In the genomic region with DNA sequence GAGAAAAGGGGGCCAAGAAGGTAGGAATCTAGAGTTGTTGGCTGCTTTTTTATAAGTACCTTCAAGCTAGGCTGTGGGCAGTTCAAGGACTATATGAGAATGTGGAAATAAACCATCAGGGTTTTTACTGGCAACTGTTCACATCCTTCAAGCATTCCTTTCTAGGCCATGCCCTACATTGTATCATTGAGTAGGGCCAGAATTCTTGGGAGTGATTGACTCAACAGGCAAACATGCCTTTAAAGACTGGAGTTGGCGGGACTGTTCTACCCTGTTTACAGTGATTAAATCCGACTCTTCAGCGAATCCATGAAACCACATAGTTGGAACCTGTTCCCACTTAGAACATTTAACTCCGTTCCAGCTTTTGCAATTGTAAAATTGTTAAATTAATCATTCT, we compare ENCODE assay signal across 29 mouse cellular contexts.
DNase-seq lines count a peak whose midpoint lies in the region; TF ChIP-seq lines count a peak whose summit lies in the region.
"Had no signal": no experiment of that assay in that cellular context is flagged by ENCODE, and none has a peak within 500 bp of the region (broad histone marks: within the 10 kb centered on the region; RNA-seq: fewer than 3 reads in every experiment).

No protein-coding gene starts in this region.

- no peak overlapping the region for H3K4me3 ChIP-seq in embryonic fibroblast, embryonic 13.5 days (ENCODE audit: insufficient read depth, low read length)
- H3K4me3 ChIP-seq: embryonic facial prominence, embryonic 13.5 days; forebrain, embryonic 13.5 days; hindbrain, embryonic 13.5 days; limb, embryonic 10.5 days; limb, embryonic 15.5 days; liver, embryonic 15.5 days; megakaryocyte, embryonic 14.5 days; midbrain, embryonic 12.5 days; myocyte; neural tube, embryonic 12.5 days; stomach, embryonic 15.5 days had no signal

- H3K27ac ChIP-seq in embryonic fibroblast, embryonic 13.5 days (ENCODE audit: insufficient read depth, low read length): 0 out of 2 replicates have a peak overlapping the region, but pooled peaks have one; percentile 11
- H3K27ac ChIP-seq: embryonic facial prominence, embryonic 13.5 days; forebrain, embryonic 13.5 days; hindbrain, embryonic 13.5 days; limb, embryonic 10.5 days; limb, embryonic 15.5 days; liver, embryonic 15.5 days; midbrain, embryonic 12.5 days; neural tube, embryonic 12.5 days; stomach, embryonic 15.5 days had no signal

- H3K4me1 ChIP-seq in embryonic fibroblast, embryonic 13.5 days (ENCODE audit: control insufficient read depth, insufficient read depth, low read length): peaks cover 3% of the 10 kb centered on the region; the same call in 1 of the 2 replicates
- H3K4me1 ChIP-seq: forebrain, embryonic 13.5 days; liver, embryonic 15.5 days; megakaryocyte, embryonic 14.5 days; midbrain, embryonic 12.5 days; stomach, embryonic 15.5 days had no signal

- TF ChIP-seq POLR2A in embryonic fibroblast, embryonic 13.5 days (IDR thresholded peaks at IDR 0.05; ENCODE audit: low read depth, low read length): no peak

- peak; percentile 10 for DNase-seq in gastrocnemius, adult 18-20 months (ENCODE audit: low spot score)
- no peak for DNase-seq in gastrocnemius, adult 8-10 months (ENCODE audit: low spot score in 2 of 2)
- DNase-seq in lung, postnatal 36 days: peak; percentile 25
- no peak for DNase-seq in lung, postnatal 4 days
- no peak for DNase-seq in frontal cortex, adult 2 months (ENCODE audit: extremely low spot score in 1 of 2, low spot score in 1 of 2)
- no peak for DNase-seq in right cerebral cortex, adult 18-20 months
- DNase-seq: adrenal gland, postnatal 14 days; cerebellum, adult 11-12 months; cerebellum, adult 9-11 months; embryo, embryonic 11 days; gastrocnemius, postnatal 36 days; heart, postnatal 4 days; kidney, adult 9 months; kidney, postnatal 14 days; layer of hippocampus, adult 9-11 months; right cerebral cortex, postnatal 4 days; thymus, postnatal 14 days had no signal

- TF ChIP-seq CTCF in embryonic fibroblast, embryonic 13.5 days (IDR thresholded peaks at IDR 0.05; ENCODE audit: borderline replicate concordance, insufficient read depth, low read length): no peak

Comparison
In these comparisons a context has a peak if more than half of its experiments do, and no peak if none do; other contexts are left out.
1. DNase-seq: peak in gastrocnemius, adult 18-20 months (single experiment) and lung, postnatal 36 days (single experiment); none in gastrocnemius, adult 8-10 months (0 of 2), lung, postnatal 4 days (0 of 2), frontal cortex, adult 2 months (0 of 2) and right cerebral cortex, adult 18-20 months (single experiment).